Mouse (Mus musculus): ENCODE data around the gene Glul.
"Not testable (repeated sequence)": the region's sequence is repeated elsewhere in the genome, so short reads cannot be mapped to it uniquely, and the experiment has no call there.

The Glul gene
- long read RNA-seq, experiment 1, transcript Glul-201 (7 exons, 2,792 nt) = major isoform, 17 of 24 reads
- long read RNA-seq, experiment 1, partial matches to known transcripts = 2 of 24 reads
- long read RNA-seq, experiment 1, other reads (novel, unspliced or antisense) = 5 of 24 reads
- long read RNA-seq, experiment 2, transcript Glul-201 (7 exons, 2,792 nt) = major isoform, 28 of 35 reads
- long read RNA-seq, experiment 2, partial matches to known transcripts = 4 of 35 reads
- long read RNA-seq, experiment 2, other reads (novel, unspliced or antisense) = 3 of 35 reads

GRCm38 (mm10) chr1:153899731-153900380 lies at the start of gene Glul, which contains the start of gene Teddm2:
Glul (plus strand) TSS chr1:153899944.
Teddm2 (minus strand) TSS chr1:153900228.
- intact Hi-C loops (cut with DNase I) = loop anchor here (2.0 kb wide), 1 partner anchor 133 kb away; no protein-coding TSS in a partner anchor

- intact Hi-C loops (cut with DNase I) = not testable (repeated sequence)
Observed at GRCm38 (mm10) chr1:153852696-153853095, 47.0 kb upstream of the Glul start.

DNA sequence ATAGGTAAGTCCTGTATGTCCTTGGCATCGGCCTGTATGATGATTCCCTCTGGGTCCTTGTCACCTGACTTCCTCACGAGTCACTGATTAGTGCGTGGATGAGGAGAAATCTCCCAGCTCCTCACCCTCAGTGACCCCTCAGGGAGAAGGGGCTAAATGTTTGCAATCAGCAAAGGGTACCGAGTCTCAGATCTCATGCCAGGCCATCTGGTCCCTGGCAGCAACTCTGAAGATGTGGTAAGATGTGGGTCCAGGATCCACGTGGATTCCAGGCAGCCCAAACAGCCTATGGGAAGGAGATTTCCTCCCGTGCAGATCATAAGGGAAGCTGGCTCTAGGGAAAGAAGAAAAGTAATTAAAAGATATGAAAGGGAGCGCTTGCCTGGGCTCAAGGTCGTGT lies 43.8 kb upstream of the Glul start:
- intact Hi-C loops (cut with DNase I) = no loop called here

- intact Hi-C loops (cut with DNase I) = no loop called here
Observed at GRCm38 (mm10) chr1:153874045-153874444, 25.7 kb upstream of the Glul start, which contains the start of gene Teddm1b. Teddm1b (plus strand) TSS chr1:153874345.

- intact Hi-C loops (cut with DNase I) = not testable (repeated sequence)
Observed at GRCm38 (mm10) chr1:153880391-153880790, 19.4 kb upstream of the Glul start.

DNA sequence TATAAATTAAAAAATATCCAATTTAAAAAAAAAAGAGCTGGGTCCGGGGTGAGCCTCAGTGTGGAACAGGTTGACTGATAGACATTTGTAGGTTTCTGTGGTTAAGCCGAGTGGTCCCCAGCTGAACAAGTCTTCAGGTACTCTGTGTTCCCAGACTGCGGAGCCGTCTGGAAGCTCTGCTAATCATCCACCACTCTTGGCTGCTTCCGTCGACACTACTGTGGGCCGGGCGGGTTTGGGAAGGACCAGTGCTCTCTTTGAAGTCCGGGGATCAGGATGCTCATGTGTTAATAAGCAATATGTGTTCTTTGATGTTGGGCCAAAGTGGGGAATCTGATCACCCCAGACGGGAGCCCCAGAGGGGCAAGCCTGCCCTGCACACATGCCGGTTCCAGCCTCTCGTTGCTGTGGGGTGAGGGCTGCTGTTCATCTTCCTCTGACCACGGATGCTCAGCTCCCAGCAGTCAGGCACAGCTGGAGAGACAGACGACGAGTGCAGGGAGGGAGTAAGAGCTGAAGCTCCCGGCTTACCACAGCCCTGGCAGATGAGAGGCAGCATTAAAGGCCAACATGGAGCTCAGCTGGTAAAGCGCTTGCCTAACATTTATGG lies 13.6 kb upstream of the Glul start:
- intact Hi-C loops (cut with DNase I) = no loop called here

DNA sequence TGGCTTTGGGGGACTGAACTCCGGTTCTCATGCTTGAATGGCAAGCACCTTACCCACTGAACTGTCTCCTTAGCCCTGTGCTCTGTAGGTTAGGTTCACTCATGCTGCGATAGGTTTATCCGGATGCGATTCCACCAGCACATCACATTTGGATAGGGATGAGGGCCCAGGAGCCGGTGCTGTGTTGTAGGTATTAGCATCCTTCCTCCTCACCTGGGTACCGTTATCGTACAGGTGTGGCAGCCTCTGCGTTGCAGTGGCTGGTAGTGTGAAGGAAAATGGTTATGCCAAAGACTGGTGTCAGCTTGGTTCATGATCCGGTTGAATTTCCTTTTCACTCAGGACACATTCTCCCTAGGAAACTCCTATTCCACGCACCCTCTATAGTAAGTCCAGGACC lies 9.6 kb upstream of the Glul start:
- intact Hi-C loops (cut with DNase I) = no loop called here

- intact Hi-C loops (cut with DNase I) = no loop called here
Observed at GRCm38 (mm10) chr1:153891442-153891841, 8.3 kb upstream of the Glul start, which contains the start of gene Teddm1a. Teddm1a (plus strand) TSS chr1:153891742.

GRCm38 (mm10) chr1:153893746-153894145 lies 6.0 kb upstream of the Glul start:
- intact Hi-C loops (cut with DNase I) = loop anchor here (2.0 kb wide), 2 partner anchors 141 to 225 kb away; no protein-coding TSS in a partner anchor

GRCm38 (mm10) chr1:153894201-153894893 lies 5.4 kb upstream of the Glul start:
- intact Hi-C loops (cut with DNase I) = loop anchor here (2.0 kb wide), 2 partner anchors 140 to 224 kb away; no protein-coding TSS in a partner anchor

GRCm38 (mm10) chr1:153894979-153895378 lies 4.8 kb upstream of the Glul start:
- intact Hi-C loops (cut with DNase I) = loop anchor here (1.0 to 2.0 kb wide), 3 partner anchors 140 to 286 kb away; no protein-coding TSS in a partner anchor

DNA sequence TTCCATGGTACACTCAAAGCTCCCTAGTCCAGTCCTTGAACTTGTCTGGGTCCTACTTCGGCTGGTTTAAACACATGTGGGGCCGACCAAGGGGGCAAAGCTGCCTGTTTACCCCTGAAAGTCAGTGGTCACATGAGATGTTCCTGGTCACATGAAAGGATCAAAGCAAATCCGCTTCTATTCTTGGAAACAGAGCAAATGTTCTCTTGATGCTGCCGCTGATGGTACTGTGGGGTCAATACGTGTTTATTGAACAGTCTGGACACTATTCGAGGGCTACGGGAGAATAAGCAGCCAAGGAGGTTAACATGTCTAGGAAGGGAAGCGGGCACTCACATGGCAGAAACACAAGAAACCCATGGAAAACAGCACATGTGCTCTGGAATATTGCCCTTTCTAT lies 2.5 kb upstream of the Glul start:
- intact Hi-C loops (cut with DNase I) = no loop called here

DNA sequence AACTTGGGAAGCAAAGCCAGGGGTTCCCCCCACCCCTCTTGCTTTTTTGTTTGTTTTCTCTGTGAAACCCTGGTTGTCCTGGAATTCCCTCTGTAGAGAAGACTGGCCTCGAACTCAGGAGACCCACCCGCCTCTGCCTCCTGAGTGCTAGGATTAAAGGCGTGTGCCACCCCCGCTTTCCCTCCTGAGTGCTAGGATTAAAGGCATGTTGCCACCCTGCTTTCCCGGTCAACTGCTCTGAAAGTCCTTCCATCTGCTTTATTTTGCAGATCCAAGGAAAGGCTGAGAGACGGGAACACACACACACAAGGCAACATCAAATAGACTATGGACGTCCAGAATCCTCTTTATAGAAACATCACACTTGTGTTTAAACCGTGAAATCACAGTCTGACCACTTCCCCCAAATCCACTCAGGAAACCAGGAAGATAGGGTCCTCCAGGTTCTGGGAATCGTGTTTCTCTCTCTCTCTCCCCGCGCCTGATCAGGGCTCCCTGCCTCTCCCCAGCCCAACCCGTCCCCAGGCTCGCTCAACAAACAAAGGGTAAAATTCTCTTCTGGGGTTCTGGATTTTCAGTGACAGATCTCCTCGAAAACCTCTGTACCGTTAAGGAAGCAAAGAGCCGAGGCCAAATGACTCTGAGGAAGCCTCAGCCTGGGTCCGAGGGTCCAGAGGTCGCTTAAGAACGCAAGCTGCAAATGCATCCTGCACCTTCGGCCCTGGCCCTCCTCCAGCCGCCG lies 584 bp upstream of the Glul start:
- intact Hi-C loops (cut with DNase I) = no loop called here

DNA sequence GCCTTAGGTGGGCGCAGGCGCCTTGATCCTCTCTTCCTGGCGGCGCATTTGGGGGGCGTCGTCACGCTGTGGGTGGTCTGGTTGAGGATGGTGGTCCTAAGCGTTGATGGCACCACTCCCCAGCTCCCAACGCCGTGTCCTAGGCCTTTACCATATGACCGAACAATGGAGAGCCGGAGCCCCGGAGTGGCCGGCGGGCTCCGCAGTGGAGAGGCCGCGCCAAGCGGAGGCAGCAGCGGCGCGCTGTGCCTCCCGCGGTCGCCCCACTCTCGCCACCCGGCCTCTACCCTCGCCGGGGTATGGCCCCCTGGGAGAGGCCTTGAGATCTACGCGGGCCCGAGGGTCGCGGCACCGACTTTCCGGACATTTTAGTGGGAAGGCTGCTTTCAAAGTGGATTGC lies 637 bp downstream of the Glul start:
- intact Hi-C loops (cut with DNase I) = loop anchor here (2.0 kb wide), 1 partner anchor 132 kb away; no protein-coding TSS in a partner anchor

DNA sequence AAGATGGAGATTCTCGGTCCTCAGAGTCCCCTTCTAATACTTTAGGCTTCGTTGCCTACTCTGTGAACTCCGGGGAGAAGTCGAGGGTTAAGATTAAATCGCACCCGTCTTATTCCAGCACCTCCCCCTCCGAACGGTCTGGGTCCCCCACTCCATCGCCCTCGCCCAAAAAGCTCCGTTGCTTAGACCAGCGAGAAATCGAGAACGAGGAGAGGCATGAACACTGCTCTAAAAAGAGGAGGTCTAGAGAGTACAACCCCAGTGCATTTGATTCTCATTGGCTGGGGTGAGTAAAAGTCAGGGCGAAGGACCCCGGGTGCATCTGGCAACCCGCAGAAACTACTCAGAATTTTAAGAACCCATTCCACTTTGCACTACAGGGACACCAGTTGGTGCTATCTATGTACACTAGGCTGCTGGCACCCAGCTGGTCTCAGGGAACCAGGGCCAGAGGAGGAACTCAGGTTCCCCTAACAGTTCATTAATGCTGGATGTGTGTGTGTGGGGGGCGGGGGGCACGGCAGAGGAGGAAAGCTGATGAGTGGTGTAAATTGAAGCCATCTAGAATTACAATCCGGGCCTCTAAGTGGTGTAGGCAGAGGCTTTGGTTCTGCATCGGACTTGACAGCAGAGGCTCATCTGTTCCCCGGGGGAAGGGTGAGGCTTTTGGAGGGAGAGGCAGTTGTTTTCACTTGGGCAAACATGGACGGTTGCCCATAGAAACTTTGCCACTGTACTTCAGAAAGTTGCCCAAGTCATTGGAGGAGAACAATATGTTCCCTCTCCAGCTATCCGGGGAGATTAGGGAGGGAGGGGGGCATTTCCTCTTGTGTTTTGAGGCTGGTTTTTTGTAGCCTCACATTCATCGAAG lies 1.4 kb downstream of the Glul start:
- intact Hi-C loops (cut with DNase I) = loop anchor here (2.0 kb wide), 1 partner anchor 132 kb away; no protein-coding TSS in a partner anchor

DNA sequence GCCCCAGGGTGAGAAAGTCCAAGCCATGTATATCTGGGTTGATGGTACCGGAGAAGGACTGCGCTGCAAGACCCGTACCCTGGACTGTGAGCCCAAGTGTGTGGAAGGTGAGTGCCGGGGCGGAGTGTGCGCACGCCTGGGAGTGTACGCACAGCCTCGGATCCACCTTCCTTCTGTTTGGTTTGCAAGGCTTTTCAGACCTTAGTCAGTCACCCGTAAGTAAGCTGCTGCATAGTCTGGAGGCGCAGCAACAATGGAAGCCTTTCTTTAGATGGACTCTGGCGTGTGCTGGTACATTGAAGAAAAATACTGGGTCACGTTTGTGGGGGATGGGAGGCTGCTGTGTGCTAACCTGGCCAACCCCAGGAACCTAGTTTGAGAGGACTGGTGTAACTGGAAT lies 3.3 kb downstream of the Glul start:
- intact Hi-C loops (cut with DNase I) = no loop called here

- intact Hi-C loops (cut with DNase I) = no loop called here
Observed at GRCm38 (mm10) chr1:153904236-153904635, 4.5 kb downstream of the Glul start.

GRCm38 (mm10) chr1:153905884-153906283 lies 6.1 kb downstream of the Glul start:
- intact Hi-C loops (cut with DNase I) = no loop called here

DNA sequence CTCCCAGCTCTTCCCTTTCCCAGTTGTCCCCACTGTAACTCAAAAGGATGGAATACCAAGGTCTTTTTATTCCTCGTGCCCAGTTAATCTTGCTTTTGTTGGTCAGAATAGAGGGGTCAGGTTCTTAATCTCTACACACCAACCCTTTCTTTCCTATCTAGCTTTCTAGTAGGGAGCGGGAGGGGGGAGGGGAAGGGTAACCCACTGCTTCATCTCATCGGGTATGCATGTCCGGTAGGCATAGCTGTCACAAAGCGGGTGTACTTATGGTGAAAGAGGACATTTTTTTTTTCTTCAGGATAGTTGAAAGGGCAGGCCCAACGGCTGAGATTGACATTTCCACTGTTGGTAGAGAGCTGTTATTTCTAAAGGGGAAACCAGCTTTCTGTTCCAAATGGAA lies 8.5 kb downstream of the Glul start:
- intact Hi-C loops (cut with DNase I) = no loop called here

GRCm38 (mm10) chr1:153908741-153909140 lies 9.0 kb downstream of the Glul start:
- intact Hi-C loops (cut with DNase I) = no loop called here
